20 mouse cellular contexts compared by ENCODE assay signal in the genomic region with DNA sequence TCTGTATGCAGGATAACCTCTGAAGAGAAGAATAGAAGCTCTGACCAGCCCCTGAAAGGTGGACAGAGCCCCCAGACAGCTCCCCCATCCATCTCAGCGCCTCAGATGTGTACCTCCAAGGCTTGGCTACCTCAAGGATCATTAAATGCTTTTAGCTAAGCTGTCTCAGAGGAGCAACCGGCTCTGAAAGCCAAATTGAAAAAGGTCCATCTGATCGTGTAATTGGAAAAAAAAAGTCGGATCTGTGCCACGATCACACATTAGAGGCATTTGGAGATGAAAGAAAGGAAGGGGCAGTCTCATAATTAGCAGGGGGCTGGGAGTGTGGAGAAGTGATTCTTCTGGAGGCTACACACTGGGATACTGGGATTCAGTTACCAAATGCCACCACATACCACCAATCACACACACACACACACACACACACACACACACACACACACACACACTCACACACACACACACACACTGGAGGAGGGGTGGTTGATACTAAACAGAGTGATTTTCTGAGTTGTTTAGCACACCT.
DNase-seq lines count a peak whose midpoint lies in the region; ATAC-seq and TF ChIP-seq lines count a peak whose summit lies in the region.
"Had no signal": no experiment of that assay in that cellular context is flagged by ENCODE, and none has a peak within 500 bp of the region (broad histone marks: within the 10 kb centered on the region; RNA-seq: fewer than 3 reads in every experiment).

No protein-coding gene starts in this region.

- no peaks in the 10 kb centered on the region for H3K27me3 ChIP-seq in forebrain, embryonic 10.5 days (ENCODE audit: poor library complexity, severe bottlenecking)
- H3K27me3 ChIP-seq in forebrain, embryonic 11.5 days (ENCODE audit: control insufficient read depth, insufficient read depth, low read length): no peaks in the 10 kb centered on the region
- no peaks in the 10 kb centered on the region for H3K27me3 ChIP-seq in midbrain, postnatal 0 days (ENCODE audit: insufficient read depth, low read length)
- no peaks in the 10 kb centered on the region for H3K27me3 ChIP-seq in midbrain, embryonic 10.5 days (ENCODE audit: low read depth, poor library complexity, severe bottlenecking)
- no peaks in the 10 kb centered on the region for H3K27me3 ChIP-seq in forebrain, embryonic 13.5 days
- H3K27me3 ChIP-seq in forebrain, postnatal 0 days (ENCODE audit: insufficient read depth, low read length): no peaks in the 10 kb centered on the region
- H3K27me3 ChIP-seq: CH12.LX; heart, embryonic 12.5 days; hindbrain, embryonic 15.5 days; Patski had no signal

- H3K9ac ChIP-seq in forebrain, embryonic 11.5 days (ENCODE audit: low read length): no peak overlapping the region
- H3K9ac ChIP-seq in midbrain, postnatal 0 days (replicated peaks; ENCODE audit: low read length, poor library complexity, severe bottlenecking): no peak overlapping the region
- no peak overlapping the region for H3K9ac ChIP-seq in forebrain, embryonic 13.5 days
- no peak overlapping the region for H3K9ac ChIP-seq in forebrain, postnatal 0 days
- H3K9ac ChIP-seq: heart, embryonic 12.5 days; hindbrain, embryonic 15.5 days had no signal

- H3K4me3 ChIP-seq in forebrain, embryonic 10.5 days: no peak overlapping the region
- no peak overlapping the region for H3K4me3 ChIP-seq in forebrain, embryonic 11.5 days (ENCODE audit: low read depth, low read length)
- H3K4me3 ChIP-seq in midbrain, postnatal 0 days (ENCODE audit: low read depth, low read length): no peak overlapping the region
- H3K4me3 ChIP-seq in midbrain, embryonic 10.5 days: no peak overlapping the region
- no peak overlapping the region for H3K4me3 ChIP-seq in forebrain, embryonic 13.5 days
- no peak overlapping the region for H3K4me3 ChIP-seq in forebrain, postnatal 0 days (ENCODE audit: low read depth, low read length)
- H3K4me3 ChIP-seq: gastrocnemius, adult 2 months; heart, embryonic 12.5 days; hindbrain, embryonic 10.5 days; hindbrain, embryonic 15.5 days had no signal

- peaks cover 10% of the 10 kb centered on the region for H3K4me1 ChIP-seq in forebrain, embryonic 10.5 days
- H3K4me1 ChIP-seq in forebrain, embryonic 11.5 days (replicated peaks; ENCODE audit: control insufficient read depth, insufficient read depth, low read length): no peaks in the 10 kb centered on the region
- no peaks in the 10 kb centered on the region for H3K4me1 ChIP-seq in midbrain, postnatal 0 days (ENCODE audit: insufficient read depth, low read length)
- H3K4me1 ChIP-seq in midbrain, embryonic 10.5 days: no peaks in the 10 kb centered on the region
- H3K4me1 ChIP-seq in forebrain, embryonic 13.5 days: peaks cover 10% of the 10 kb centered on the region
- H3K4me1 ChIP-seq in forebrain, postnatal 0 days (ENCODE audit: insufficient read depth): no peaks in the 10 kb centered on the region
- H3K4me1 ChIP-seq: heart, embryonic 12.5 days; hindbrain, embryonic 10.5 days had no signal

- no peaks in the 10 kb centered on the region for H3K9me3 ChIP-seq in forebrain, embryonic 10.5 days
- H3K9me3 ChIP-seq in forebrain, embryonic 11.5 days (ENCODE audit: control insufficient read depth, low read length): no peaks in the 10 kb centered on the region
- no peaks in the 10 kb centered on the region for H3K9me3 ChIP-seq in midbrain, postnatal 0 days (ENCODE audit: low read length)
- no peaks in the 10 kb centered on the region for H3K9me3 ChIP-seq in midbrain, embryonic 10.5 days (replicated peaks)
- H3K9me3 ChIP-seq in forebrain, embryonic 13.5 days (replicated peaks): no peaks in the 10 kb centered on the region
- no peaks in the 10 kb centered on the region for H3K9me3 ChIP-seq in forebrain, postnatal 0 days (ENCODE audit: low read length)
- H3K9me3 ChIP-seq: heart, embryonic 12.5 days; hindbrain, embryonic 15.5 days had no signal

- TF ChIP-seq CTCF in midbrain, postnatal 0 days (IDR thresholded peaks at IDR 0.05): no peak
- TF ChIP-seq CTCF in forebrain, postnatal 0 days (IDR thresholded peaks at IDR 0.05; ENCODE audit: low read depth): no peak

- H3K36me3 ChIP-seq in forebrain, embryonic 10.5 days (replicated peaks): no peaks in the 10 kb centered on the region
- no peaks in the 10 kb centered on the region for H3K36me3 ChIP-seq in forebrain, embryonic 11.5 days (ENCODE audit: control insufficient read depth, insufficient read depth, low read length)
- H3K36me3 ChIP-seq in midbrain, postnatal 0 days (ENCODE audit: insufficient read depth, low read length): no peaks in the 10 kb centered on the region
- no peaks in the 10 kb centered on the region for H3K36me3 ChIP-seq in midbrain, embryonic 10.5 days
- no peaks in the 10 kb centered on the region for H3K36me3 ChIP-seq in forebrain, embryonic 13.5 days (ENCODE audit: poor library complexity, severe bottlenecking)
- H3K36me3 ChIP-seq in forebrain, postnatal 0 days (ENCODE audit: insufficient read depth): no peaks in the 10 kb centered on the region
- H3K36me3 ChIP-seq: heart, embryonic 12.5 days; hindbrain, embryonic 10.5 days; hindbrain, embryonic 15.5 days had no signal

- ATAC-seq in forebrain, embryonic 11.5 days (replicated peaks; ENCODE audit: low FRiP score): no peak
- ATAC-seq in midbrain, postnatal 0 days (ENCODE audit: low FRiP score): no peak
- peak; percentile 63; the same call in 1 of the 2 replicates for ATAC-seq in forebrain, embryonic 13.5 days
- ATAC-seq in forebrain, postnatal 0 days: no peak
- ATAC-seq: activated CD4-positive, CD25-positive, alpha-beta regulatory T cell, adult 4 months; inflammation-experienced regulatory T-cells, adult 6 months; intestine, postnatal 0 days; Patski had no signal

- H3K4me2 ChIP-seq in forebrain, embryonic 11.5 days (ENCODE audit: low read depth, low read length, severe bottlenecking): no peak overlapping the region
- H3K4me2 ChIP-seq in midbrain, postnatal 0 days (ENCODE audit: low read depth, low read length, poor library complexity, severe bottlenecking): no peak overlapping the region
- H3K4me2 ChIP-seq in forebrain, embryonic 13.5 days: no peak overlapping the region
- H3K4me2 ChIP-seq in forebrain, postnatal 0 days (ENCODE audit: low read depth): no peak overlapping the region
- H3K4me2 ChIP-seq: heart, embryonic 12.5 days; hindbrain, embryonic 15.5 days had no signal

- WGBS in forebrain, embryonic 10.5 days: 49% methylated on average over 5 of the region's 5 CpGs
- WGBS in forebrain, embryonic 11.5 days: 40% methylated on average over 5 of the region's 5 CpGs
- WGBS in midbrain, postnatal 0 days: 45% methylated on average over 5 of the region's 5 CpGs
- WGBS in midbrain, embryonic 10.5 days: 84% methylated on average over 5 of the region's 5 CpGs
- WGBS in forebrain, embryonic 13.5 days: 11% methylated on average over 5 of the region's 5 CpGs
- WGBS in forebrain, postnatal 0 days: 22% methylated on average over 5 of the region's 5 CpGs

- peak overlapping the region; percentile 17; the same call in 1 of the 2 replicates for H3K27ac ChIP-seq in forebrain, embryonic 10.5 days
- no peak overlapping the region for H3K27ac ChIP-seq in forebrain, embryonic 11.5 days (ENCODE audit: low read depth, low read length)
- no peak overlapping the region for H3K27ac ChIP-seq in midbrain, postnatal 0 days (ENCODE audit: low read depth, low read length)
- no peak overlapping the region for H3K27ac ChIP-seq in midbrain, embryonic 10.5 days (replicated peaks)
- peak overlapping the region; percentile 68 for H3K27ac ChIP-seq in forebrain, embryonic 13.5 days
- H3K27ac ChIP-seq in forebrain, postnatal 0 days (ENCODE audit: low read depth, low read length): no peak overlapping the region
- H3K27ac ChIP-seq: gastrocnemius, adult 2 months; hindbrain, embryonic 10.5 days; hindbrain, embryonic 15.5 days had no signal

- no peak for DNase-seq in forebrain, embryonic 10.5 days (ENCODE audit: extremely low spot score, low spot score)
- DNase-seq in forebrain, embryonic 11.5 days (ENCODE audit: low spot score): no peak
- DNase-seq in midbrain, postnatal 0 days (ENCODE audit: low spot score): peak; percentile 59
- DNase-seq in midbrain, embryonic 10.5 days (ENCODE audit: low spot score): no peak
- peak; percentile 56 for DNase-seq in forebrain, postnatal 0 days
- no peak for DNase-seq in thymus, postnatal 14 days
- DNase-seq: adrenal gland, postnatal 14 days; cerebellum, adult 18-20 months; cerebellum, postnatal 25 days; gastrocnemius, adult 2 months; gastrocnemius, postnatal 25 days had no signal

Comparison
In these comparisons a context has a peak if more than half of its experiments do, and no peak if none do; other contexts are left out.
1. DNase-seq: peak in midbrain, postnatal 0 days (single experiment) and forebrain, postnatal 0 days (single experiment); none in forebrain, embryonic 10.5 days (single experiment), forebrain, embryonic 11.5 days (single experiment), midbrain, embryonic 10.5 days (single experiment) and thymus, postnatal 14 days (single experiment).
2. H3K27ac ChIP-seq: peak in forebrain, embryonic 10.5 days (single experiment) and forebrain, embryonic 13.5 days (single experiment); none in forebrain, embryonic 11.5 days (single experiment), midbrain, postnatal 0 days (single experiment), midbrain, embryonic 10.5 days (single experiment) and forebrain, postnatal 0 days (single experiment).